Mouse (Mus musculus) embryonic fibroblast, embryonic 13.5 days (primary cell): ENCODE results near the gene Ccna2.

Experiments
- CTCF ChIP-seq: IDR thresholded peaks from 2 replicates; pipeline ENCODE4 v1.5.1; 2011; ENCODE audit warnings: mild to moderate bottlenecking, control low read depth, low read length, moderate library complexity, borderline replicate concordance; ENCODE audit not compliant: insufficient read depth
- POLR2A ChIP-seq: IDR thresholded peaks from 2 replicates; pipeline ENCODE4 v1.6.1; 2011; ENCODE audit warnings: low read depth, mild to moderate bottlenecking, control low read depth, low read length, moderate library complexity

GRCm38 (mm10) chr3:36563666-36564065 is 8.3 kb downstream of the Ccna2 start:
- TF ChIP-seq CTCF (no peak), POLR2A (no peak)
